Mouse (Mus musculus) ES-E14 (cell line): Measurements from ENCODE around the gene Slc25a20. TPM values are rescaled to one million over a fixed set of nuclear protein-coding genes. Genes with fewer than 3 reads are reported as not detected.

ENCODE experiments used
- DNase-seq: peaks from one replicate; pipeline ENCODE4 v3.0.0-alpha.2; 2013; ENCODE audit warnings: low read depth, low spot score
- H3K27ac ChIP-seq: 2 replicates; pipeline ENCODE4 v1.5.1; 2012; ENCODE audit warnings: low read depth, mild to moderate bottlenecking, low read length, moderate library complexity, mixed read lengths; ENCODE audit not compliant: poor library complexity, insufficient read depth, severe bottlenecking
- H3K36me3 ChIP-seq: 2 replicates; pipeline ENCODE4 v1.6.1; 2012; ENCODE audit warnings: mild to moderate bottlenecking, low read length, moderate library complexity, mixed read lengths; ENCODE audit not compliant: control insufficient read depth, poor library complexity, insufficient read depth, severe bottlenecking
- H3K4me1 ChIP-seq, 2 experiments: fragments of 150-350 bp in 1 of 2; sonication (generic) in 1 of 2; 2 replicates each; pipeline ENCODE4 v1.6.1; 2012; ENCODE audit warnings: low read length in 2 of 2, mild to moderate bottlenecking in 1 of 2, mixed read lengths in 1 of 2; ENCODE audit not compliant: control insufficient read depth in 2 of 2, insufficient read depth in 2 of 2, poor library complexity in 1 of 2
- H3K4me3 ChIP-seq, 2 experiments: fragments of 150-350 bp in 1 of 2; sonication (generic) in 1 of 2; 2 replicates each; pipeline ENCODE4 v1.5.1; 2012; ENCODE audit warnings: low read length in 2 of 2, low read depth in 1 of 2, mild to moderate bottlenecking in 1 of 2, mixed read lengths in 1 of 2; ENCODE audit not compliant: insufficient read depth in 1 of 2, poor library complexity in 1 of 2, severe bottlenecking in 1 of 2
- H3K9ac ChIP-seq: 2 replicates; pipeline ENCODE4 v1.6.1; 2012; ENCODE audit warnings: low read depth, mild to moderate bottlenecking, low read length, mixed read lengths; ENCODE audit not compliant: poor library complexity, insufficient read depth, severe bottlenecking
- H3K9me3 ChIP-seq: fragments of 150-350 bp; sonication (generic); 2 replicates; pipeline ENCODE4 v1.6.1; 2012; ENCODE audit warnings: low read depth, mild to moderate bottlenecking, low read length; ENCODE audit not compliant: control insufficient read depth, insufficient read depth
- CHD2 ChIP-seq: IDR thresholded peaks from 2 replicates; pipeline ENCODE4 v1.6.1; 2014; ENCODE audit warnings: mild to moderate bottlenecking, low read depth, low read length, inconsistent platforms
- HCFC1 ChIP-seq: IDR thresholded peaks from 2 replicates; pipeline ENCODE4 v1.6.1; 2012; ENCODE audit warnings: low read length, inconsistent platforms, borderline replicate concordance; ENCODE audit not compliant: insufficient read depth
- MAFK ChIP-seq: IDR thresholded peaks from 2 replicates; pipeline ENCODE4 v1.6.1; 2014; ENCODE audit warnings: mild to moderate bottlenecking, low read depth, low read length, inconsistent platforms; ENCODE audit not compliant: insufficient read depth
- ZC3H11A ChIP-seq: IDR thresholded peaks from 2 replicates; pipeline ENCODE4 v1.6.1; 2012; ENCODE audit warnings: low read depth, mild to moderate bottlenecking, inconsistent platforms, low read length, borderline replicate concordance
- ZNF384 ChIP-seq: IDR thresholded peaks from 2 replicates; pipeline ENCODE4 v1.6.1; 2012; ENCODE audit warnings: low read depth, low read length, inconsistent platforms
- in situ Hi-C, 2 experiments: fragments of 600-800 bp; cut with MboI; formaldehyde crosslinking; loops; one replicate each; pipeline ENCODE4 v1.15.1; 2025; ENCODE audit warnings: low sequenced_read_pairs in 2 of 2, inconsistent platforms in 1 of 2; ENCODE audit not compliant: unreplicated experiment in 2 of 2
- total RNA-seq: library from RNA; depleted of rRNA; stranded (reverse); fragments of 300-350 nt; gene quantifications from 2 replicates; pipeline ENCODE4 v1.2.3, GENCODE M21; 2012; rRNA removed

Gene Slc25a20
- total RNA-seq, result 42.0 and 59.4 TPM in 2 replicates

GRCm38 (mm10) chr9:108661677-108662612 is at the start of gene Slc25a20:
Gene Slc25a20 (plus strand): TSS chr9:108662088.
- peaks cover 2 to 4% of the 10 kb centered on the region in 2 experiments; a peak in 2 of 4 replicates for H3K4me1 ChIP-seq
- no peaks in the 10 kb centered on the region for H3K9me3 ChIP-seq
- peak within 1 kb of the TSS; percentile 89 for H3K9ac ChIP-seq
- H3K27ac ChIP-seq, result peak within 1 kb of the TSS; percentile 25; the same call in 1 of the 2 replicates
- in situ Hi-C loops, result no loop called here
- H3K36me3 ChIP-seq, result no peaks in the 10 kb centered on the region
- H3K4me3 ChIP-seq, result peak within 1 kb of the TSS; percentile 93
- no peak for TF ChIP-seq ZC3H11A
- peak; percentile 57; the same call in 1 of the 2 replicates for TF ChIP-seq ZNF384
- peak; percentile 92 for DNase-seq

GRCm38 (mm10) chr9:108617301-108617700 is 44.6 kb upstream of the Slc25a20 start:
- Histone ChIP-seq H3K9ac (no peak overlapping the region), H3K4me1 (0 out of 4 replicates have a peak, but pooled peaks cover 0 to 2% of the 10 kb centered on the region in 2 experiments), H3K36me3 (peaks cover 31% of the 10 kb centered on the region), H3K4me3 (no peak overlapping the region), H3K9me3 (no peaks in the 10 kb centered on the region), H3K27ac (no peak overlapping the region)
- no peak for TF ChIP-seq ZNF384
- TF ChIP-seq ZC3H11A, result no peak
- no peak for TF ChIP-seq HCFC1
- TF ChIP-seq MAFK, result no peak
- TF ChIP-seq CHD2, result no peak
- in situ Hi-C loops, result no loop called here
- DNase-seq, result no peak

- H3K4me3 ChIP-seq, result no peak overlapping the region
- TF ChIP-seq ZNF384 (no peak), CHD2 (no peak), HCFC1 (no peak), ZC3H11A (no peak), MAFK (no peak)
- H3K9me3 ChIP-seq, result no peaks in the 10 kb centered on the region
- peaks cover 0 to 2% of the 10 kb centered on the region in 2 experiments; a peak in 1 of 4 replicates for H3K4me1 ChIP-seq
- in situ Hi-C loops, result no loop called here
- no peak for DNase-seq
- no peak overlapping the region for H3K9ac ChIP-seq
- peaks cover 13% of the 10 kb centered on the region for H3K36me3 ChIP-seq
- H3K27ac ChIP-seq, result no peak overlapping the region
Observed at GRCm38 (mm10) chr9:108626498-108626897, 35.4 kb upstream of the Slc25a20 start.

- in situ Hi-C loops, result no loop called here
- peaks cover 0 to 2% of the 10 kb centered on the region in 2 experiments; a peak in 1 of 4 replicates for H3K4me1 ChIP-seq
- no peak overlapping the region for H3K27ac ChIP-seq
- no peak overlapping the region for H3K4me3 ChIP-seq
- H3K36me3 ChIP-seq, result peaks cover 16% of the 10 kb centered on the region
- H3K9ac ChIP-seq, result no peak overlapping the region
- TF ChIP-seq ZNF384 (no peak), HCFC1 (no peak), ZC3H11A (no peak), CHD2 (no peak), MAFK (no peak)
- DNase-seq, result no peak
- H3K9me3 ChIP-seq, result no peaks in the 10 kb centered on the region
Observed at GRCm38 (mm10) chr9:108628141-108628540, 33.7 kb upstream of the Slc25a20 start.
